Mouse (Mus musculus) c-Kit-positive CD71-negative TER-119-negative erythroid progenitor cells, embryonic 14.5 days (primary cell): ENCODE data around the gene Ppp1r3f.
A peak's percentile ranks its signal among the peaks of the same experiment; 100 is the strongest.

ENCODE experiments used
- DNase-seq: peaks from one replicate; pipeline ENCODE4 v3.0.0-alpha.2; 2013; ENCODE audit warnings: low read depth

Gene Ppp1r3f

DNA sequence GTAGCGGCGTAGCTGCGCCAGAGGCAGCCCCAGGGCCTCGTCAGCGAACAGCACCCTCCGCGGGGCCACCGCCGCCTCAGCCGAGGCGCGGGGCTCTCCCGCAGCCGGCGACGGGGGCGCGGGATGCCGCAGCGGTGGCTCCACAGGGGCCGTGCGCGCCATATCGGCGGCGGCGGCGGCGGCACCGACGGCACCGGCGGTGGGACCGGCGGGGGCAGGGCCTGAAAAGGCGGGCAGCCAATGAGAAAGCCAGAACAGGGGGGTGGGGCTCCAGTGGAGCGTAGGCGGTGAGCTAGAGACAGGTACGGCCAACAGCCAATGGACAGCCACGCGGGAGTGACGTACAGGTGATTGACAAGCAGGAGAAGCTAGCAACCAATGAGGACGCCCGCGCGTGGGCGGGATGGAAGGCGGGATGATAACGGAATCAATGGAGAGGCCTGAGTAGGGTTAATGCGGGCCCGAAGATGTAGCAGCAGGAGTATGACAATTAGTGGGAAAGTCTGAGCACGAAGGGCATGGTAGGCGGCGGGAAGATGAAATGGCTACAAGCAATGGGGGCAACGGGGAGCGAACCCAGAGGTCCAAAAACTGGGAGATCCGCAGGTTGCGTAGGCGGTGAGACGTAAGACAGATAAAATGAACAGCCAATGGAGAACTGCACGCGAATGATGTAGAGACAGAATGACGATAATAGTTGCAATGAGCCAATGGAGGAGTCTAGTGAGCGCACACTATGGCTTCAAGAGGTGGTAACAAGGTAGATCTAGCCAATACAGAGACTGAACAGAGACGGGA is at the start of gene Ppp1r3f:
Gene Ppp1r3f (minus strand): TSS at position 197 of the 798 bp plus-strand sequence.
- peak; percentile 79 for DNase-seq

DNA sequence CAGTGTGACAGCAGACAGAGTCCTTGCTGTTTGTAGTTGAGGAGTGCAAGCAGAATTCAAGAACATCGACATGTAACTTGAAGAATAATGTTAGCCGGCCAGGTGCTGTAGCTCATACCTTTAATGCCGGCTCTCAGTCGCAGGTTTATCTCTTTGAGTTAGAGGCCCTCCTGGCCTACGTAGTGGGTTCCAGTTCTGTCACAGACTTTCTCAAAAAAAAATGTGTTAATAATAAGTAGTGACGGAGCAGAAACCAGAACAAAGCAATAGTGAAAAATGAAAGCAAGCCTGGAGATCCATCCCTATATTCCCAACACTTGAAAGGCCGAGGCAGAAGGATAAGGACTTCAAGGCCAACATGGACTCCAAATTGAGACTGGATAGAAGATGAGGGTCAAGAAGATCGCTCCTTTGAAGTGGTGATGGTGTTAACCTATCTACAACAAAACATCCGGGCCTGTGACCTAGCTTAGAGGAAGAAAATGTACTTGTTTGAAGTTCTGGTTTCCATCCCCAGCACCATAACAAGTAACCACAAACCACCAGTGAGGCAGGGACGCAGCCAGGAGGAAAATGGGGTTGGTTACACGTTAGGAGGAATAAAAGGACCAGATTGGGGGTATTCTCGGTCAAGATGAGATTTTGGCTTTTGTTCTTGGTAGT is 43.9 kb upstream of the Ppp1r3f start:
- no peak for DNase-seq

- DNase-seq, result no peak
Measured at GRCm38 (mm10) chrX:7610536-7611258, 36.6 kb upstream of the Ppp1r3f start.

DNA sequence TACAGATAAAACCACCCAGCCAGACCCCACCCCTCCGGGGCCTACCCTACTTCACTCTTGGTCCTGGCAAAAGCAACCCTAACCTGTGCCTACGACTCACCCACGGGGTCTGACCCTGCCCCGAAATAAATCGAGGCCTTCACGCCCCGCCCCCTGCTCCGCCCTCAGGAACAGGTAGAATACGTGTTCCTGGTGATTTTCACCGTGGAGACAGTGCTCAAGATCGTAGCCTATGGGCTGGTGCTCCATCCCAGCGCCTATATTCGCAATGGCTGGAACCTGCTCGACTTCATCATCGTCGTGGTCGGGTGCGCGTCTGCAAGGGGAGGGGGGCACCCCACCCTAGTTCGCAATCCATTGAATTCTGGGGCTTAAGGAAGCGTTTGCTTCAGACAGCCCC is 36.0 kb upstream of the Ppp1r3f start:
- DNase-seq, result no peak

- DNase-seq, result no peak
Measured at GRCm38 (mm10) chrX:7606783-7607182, 32.7 kb upstream of the Ppp1r3f start, which contains the start of gene Cacna1f. Cacna1f (plus strand) TSS chrX:7607083.

- no peak for DNase-seq
Measured at GRCm38 (mm10) chrX:7605575-7605941, 31.5 kb upstream of the Ppp1r3f start.

- DNase-seq, result peak; percentile 58
Measured at GRCm38 (mm10) chrX:7604879-7605574, 30.9 kb upstream of the Ppp1r3f start, which contains the start of gene Ccdc22. Ccdc22 (minus strand) TSS chrX:7605517.

DNA sequence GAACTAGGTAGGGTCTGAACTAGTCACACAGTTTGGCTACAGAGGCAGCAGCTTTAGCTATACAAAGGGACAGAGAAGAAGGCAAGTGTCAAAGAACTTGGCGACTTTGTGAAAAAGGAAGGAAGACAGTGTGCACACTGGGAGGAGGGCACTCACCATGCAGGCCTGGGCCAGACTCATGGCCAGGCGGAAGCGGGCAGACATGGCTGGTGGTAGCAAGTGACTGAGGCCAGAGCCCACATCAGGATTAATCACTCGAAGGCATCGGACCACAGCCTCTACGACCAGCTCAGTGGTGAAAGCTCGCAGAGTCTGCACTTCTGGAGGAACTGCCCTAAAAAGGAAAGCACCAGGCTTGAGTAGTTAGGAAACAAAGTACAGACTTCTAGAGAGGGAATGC is 29.9 kb upstream of the Ppp1r3f start:
- no peak for DNase-seq

- DNase-seq, result no peak
Measured at GRCm38 (mm10) chrX:7595371-7595770, 21.3 kb upstream of the Ppp1r3f start.

DNA sequence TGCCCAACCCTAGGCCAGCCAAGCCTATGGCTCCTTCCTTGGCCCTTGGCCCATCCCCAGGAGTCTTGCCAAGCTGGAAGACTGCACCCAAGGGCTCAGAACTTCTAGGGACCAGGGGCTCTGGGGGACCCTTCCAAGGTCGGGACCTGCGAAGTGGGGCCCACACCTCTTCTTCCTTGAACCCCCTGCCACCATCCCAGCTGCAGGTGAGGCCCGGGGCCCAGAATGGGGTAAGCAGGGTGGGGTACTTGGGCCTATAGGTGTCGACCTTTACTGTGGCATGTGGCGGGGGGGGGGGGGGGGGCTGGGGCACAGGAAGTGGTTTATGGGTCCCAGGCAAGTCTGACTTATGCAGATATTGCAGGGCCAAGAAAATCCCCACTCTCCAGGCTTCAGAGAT is 12.3 kb upstream of the Ppp1r3f start:
- no peak for DNase-seq

DNA sequence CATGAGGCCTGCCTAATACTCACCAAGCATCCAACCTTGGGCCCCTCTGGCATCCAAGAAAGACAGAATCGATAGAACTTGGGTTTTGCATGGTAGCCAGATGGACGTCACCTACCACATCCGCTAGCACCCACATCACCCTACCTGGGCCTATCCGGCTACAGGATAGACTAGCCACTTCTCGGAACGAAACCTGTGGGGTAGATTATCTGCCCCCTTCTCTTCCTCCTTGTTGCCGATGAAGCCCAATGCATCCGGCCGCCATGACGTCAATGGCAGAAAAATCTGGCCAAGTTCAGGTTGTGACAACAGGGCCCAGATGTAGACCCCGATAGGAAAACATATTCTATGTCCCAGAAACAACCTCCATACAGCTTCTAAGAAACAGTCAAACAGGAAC is 9.8 kb upstream of the Ppp1r3f start:
- no peak for DNase-seq

GRCm38 (mm10) chrX:7581151-7581550 is 7.1 kb upstream of the Ppp1r3f start:
- DNase-seq, result no peak

DNA sequence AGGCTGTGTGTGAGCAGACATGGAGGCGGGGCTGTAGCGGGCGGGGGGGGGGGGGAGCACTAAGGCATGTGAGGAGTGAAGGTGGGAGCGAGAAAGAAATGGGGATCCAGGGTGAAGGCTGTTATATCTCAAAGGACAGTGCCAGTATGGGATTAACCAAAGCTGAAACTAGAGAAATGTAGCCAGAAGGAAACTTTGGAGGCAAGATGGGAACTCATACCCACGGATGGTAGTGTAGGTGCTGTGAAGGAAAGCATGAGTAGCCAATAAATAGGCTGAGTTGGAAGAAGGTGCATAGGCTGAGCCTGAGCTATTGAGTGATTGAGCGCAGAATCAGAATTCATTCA is 775 bp upstream of the Ppp1r3f start:
- no peak for DNase-seq

GRCm38 (mm10) chrX:7573176-7574086 is 652 bp downstream of the Ppp1r3f start, which contains the start of gene Foxp3:
Foxp3 (plus strand) TSS chrX:7573644.
- DNase-seq, result no peak

GRCm38 (mm10) chrX:7572466-7572865 is 1.6 kb downstream of the Ppp1r3f start:
- DNase-seq, result no peak

DNA sequence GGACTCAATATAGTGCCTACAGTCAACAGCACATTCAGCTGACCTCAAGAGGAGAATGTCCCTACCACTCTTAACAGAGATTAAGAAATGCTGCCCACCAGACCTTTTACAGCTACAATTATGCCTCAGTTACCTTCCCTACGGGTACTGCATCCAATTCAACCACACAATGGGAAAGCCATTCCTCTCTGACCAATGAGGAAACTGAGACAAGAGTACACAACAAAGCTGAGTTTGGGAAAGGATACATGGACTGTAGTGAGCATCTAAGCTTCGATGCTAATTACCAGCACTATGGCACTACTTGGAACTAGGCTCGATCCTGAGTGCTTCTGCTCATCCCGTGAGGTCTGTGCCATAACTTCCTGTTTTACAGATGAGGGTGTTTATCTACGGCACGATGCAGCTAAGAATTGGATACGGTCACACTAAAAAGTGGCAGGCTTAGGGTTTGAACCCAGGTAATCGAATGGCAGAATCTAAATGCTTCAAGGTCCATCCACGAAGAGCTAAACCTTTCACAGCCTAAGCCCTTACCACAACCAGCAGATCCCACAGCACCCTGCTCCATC is 2.4 kb downstream of the Ppp1r3f start:
- no peak for DNase-seq

DNA sequence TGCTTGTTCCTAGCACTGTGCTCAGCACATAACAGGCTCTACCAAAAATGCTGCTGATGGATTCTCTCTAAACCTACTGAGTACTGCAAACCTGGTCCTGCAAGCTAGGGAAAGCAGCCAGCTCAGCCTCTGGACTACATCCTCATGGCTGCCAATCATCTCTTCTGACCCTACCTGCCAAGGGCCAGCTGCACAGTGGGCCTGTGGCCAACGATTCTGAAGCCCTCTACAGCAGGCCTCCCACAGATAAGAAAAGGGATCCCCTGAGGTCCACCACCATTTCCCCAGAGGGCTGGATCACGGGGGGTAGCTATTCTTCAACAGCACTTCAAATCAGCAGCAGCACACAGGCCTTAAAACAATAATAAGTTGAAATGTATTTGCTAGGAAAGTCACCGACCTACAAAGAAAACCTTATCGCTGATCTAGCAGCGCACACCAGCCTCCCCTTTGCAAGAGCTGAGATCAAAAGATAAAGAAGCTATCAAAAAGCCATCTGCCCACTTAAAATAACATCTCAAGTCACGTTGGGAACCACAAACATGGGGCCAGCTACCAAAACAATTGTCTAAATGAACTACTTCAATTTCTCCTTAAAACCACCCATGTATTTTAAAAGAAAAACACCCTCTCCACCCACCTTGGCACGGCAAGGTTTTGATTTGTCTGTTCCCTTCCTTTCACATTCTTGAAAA is 3.5 kb downstream of the Ppp1r3f start:
- DNase-seq, result no peak

DNA sequence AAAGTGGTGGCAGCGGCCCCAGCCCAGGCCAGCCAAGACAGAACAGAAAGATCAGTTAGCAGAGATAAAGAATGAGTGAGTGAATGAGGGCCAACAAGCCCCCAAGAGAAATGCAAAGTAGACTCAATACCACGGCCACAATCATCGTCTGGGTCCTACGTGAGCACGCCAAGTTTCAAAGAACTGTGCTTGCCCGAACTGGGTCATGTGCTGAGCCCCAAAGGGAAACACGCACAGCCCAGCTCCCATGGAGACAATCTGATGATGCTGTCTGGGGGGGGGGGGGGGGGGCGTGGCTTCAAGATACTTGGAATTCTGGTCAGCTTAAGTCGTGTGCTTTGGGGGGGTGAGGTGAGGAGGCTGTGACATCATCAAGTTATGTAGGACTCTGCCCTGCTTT is 6.6 kb downstream of the Ppp1r3f start:
- no peak for DNase-seq

- no peak for DNase-seq
Measured at GRCm38 (mm10) chrX:7566352-7566751, 7.7 kb downstream of the Ppp1r3f start.

DNA sequence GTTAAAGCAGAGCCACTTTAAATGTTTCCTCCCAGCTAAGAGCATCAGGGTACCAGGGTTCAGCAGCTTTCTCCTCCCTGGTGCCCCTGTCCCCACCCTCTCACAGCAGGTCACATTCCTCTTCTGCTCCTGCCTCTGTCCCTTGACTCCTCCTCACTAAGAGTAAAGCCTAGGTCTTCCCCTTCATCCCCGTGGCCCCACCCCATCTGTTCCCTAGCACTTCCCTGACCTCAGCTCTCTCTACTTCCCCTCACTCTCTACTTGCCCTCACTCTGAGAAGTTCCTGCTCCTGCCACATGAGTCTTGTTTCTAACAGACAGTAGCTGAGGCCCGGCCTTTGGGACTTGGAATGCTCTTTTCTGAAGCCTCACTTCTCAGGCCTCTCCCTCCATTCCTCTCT is 11.0 kb downstream of the Ppp1r3f start:
- no peak for DNase-seq
